Mouse (Mus musculus) erythroblast, embryonic 14.5 days (primary cell): ENCODE results near the gene Tns2. TPM values are rescaled to one million over a fixed set of nuclear protein-coding genes. Genes with fewer than 3 reads are reported as not detected.
A peak's percentile ranks its signal among the peaks of the same experiment; 100 is the strongest.
"Not testable (repeated sequence)": the region's sequence is repeated elsewhere in the genome, so short reads cannot be mapped to it uniquely, and the experiment has no call there.

Source experiments
- H3K27me3 ChIP-seq: 2 replicates; pipeline ENCODE4 v1.6.1; 2012; ENCODE audit warnings: inconsistent platforms; ENCODE audit not compliant: control insufficient read depth
- H3K36me3 ChIP-seq: 2 replicates; pipeline ENCODE4 v1.6.1; 2012; ENCODE audit warnings: mild to moderate bottlenecking, inconsistent platforms; ENCODE audit not compliant: control insufficient read depth
- H3K4me1 ChIP-seq: 2 replicates; pipeline ENCODE4 v1.6.1; 2012; ENCODE audit warnings: inconsistent platforms; ENCODE audit not compliant: control insufficient read depth
- H3K4me3 ChIP-seq: replicated peaks from 2 replicates; pipeline ENCODE3; 2012; ENCODE audit warnings: moderate library complexity, mild to moderate bottlenecking, inconsistent platforms
- H3K9me3 ChIP-seq: 2 replicates; pipeline ENCODE4 v1.6.1; 2012; ENCODE audit warnings: low read length, inconsistent platforms, mixed read lengths; ENCODE audit not compliant: control insufficient read depth
- GATA1 ChIP-seq: IDR thresholded peaks from 2 replicates; pipeline ENCODE4 v1.6.1; 2012; ENCODE audit warnings: low read length, inconsistent platforms, mixed read lengths
- TAL1 ChIP-seq: IDR thresholded peaks from 3 replicates; pipeline ENCODE4 v1.6.1; 2012; ENCODE audit warnings: low read length, inconsistent platforms, mixed read lengths
- polyA plus RNA-seq: library from polyadenylated mRNA; stranded (reverse); fragments of >175 nt; gene quantifications from 2 replicates; pipeline ENCODE4 v1.2.3, GENCODE M21; 2012

Gene Tns2
- polyA plus RNA-seq, 1 experiment: 0.04 TPM

DNA sequence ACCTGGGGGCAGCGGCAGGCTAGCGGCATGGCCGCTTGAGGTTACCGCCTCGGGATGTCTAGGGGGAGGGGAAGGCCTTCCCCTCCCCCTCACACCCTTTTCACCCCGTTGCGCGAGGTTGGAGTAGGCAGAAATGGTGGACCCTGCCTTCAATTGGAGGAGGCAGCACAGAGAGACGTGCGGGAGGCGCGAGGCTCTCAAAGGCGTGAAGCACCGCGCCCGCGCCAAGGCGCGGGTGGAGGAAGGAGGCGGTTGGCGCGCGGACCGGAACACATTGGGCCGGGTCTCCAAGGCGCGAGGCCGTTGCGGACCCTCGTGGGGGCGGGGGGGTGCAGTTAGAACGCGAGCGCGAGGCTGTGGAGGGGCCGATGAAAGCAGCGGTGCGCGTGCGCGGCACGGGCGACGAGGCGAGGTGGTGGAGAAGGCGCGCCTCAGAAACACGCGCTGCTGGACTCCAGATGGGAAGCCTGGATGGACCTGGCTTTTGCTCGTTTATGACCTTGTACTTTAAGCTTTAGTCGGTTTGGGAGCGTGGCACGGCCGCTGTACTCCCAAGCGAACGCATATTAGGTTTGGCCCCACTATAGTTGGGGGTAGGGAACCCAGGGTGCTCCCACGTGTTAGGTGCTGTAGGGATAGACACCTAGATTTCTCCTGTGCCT is 26.0 kb upstream of the Tns2 start:
- peak overlapping the region; percentile 89 for H3K4me3 ChIP-seq
- no peaks in the 10 kb centered on the region for H3K9me3 ChIP-seq
- peaks cover 64% of the 10 kb centered on the region for H3K4me1 ChIP-seq
- H3K27me3 ChIP-seq: no peaks in the 10 kb centered on the region; the same call in 1 of the 2 replicates
- no peak for TF ChIP-seq TAL1
- TF ChIP-seq GATA1: no peak
- peaks cover 16% of the 10 kb centered on the region for H3K36me3 ChIP-seq

- no peak for TF ChIP-seq TAL1
- no peak for TF ChIP-seq GATA1
- Histone ChIP-seq H3K9me3 (no peaks in the 10 kb centered on the region), H3K4me3 (peak overlapping the region; percentile 89), H3K4me1 (peaks cover 67% of the 10 kb centered on the region), H3K27me3 (no peaks in the 10 kb centered on the region), H3K36me3 (peaks cover 22% of the 10 kb centered on the region)
Observed at GRCm38 (mm10) chr15:102074876-102075585, 25.2 kb upstream of the Tns2 start.

DNA sequence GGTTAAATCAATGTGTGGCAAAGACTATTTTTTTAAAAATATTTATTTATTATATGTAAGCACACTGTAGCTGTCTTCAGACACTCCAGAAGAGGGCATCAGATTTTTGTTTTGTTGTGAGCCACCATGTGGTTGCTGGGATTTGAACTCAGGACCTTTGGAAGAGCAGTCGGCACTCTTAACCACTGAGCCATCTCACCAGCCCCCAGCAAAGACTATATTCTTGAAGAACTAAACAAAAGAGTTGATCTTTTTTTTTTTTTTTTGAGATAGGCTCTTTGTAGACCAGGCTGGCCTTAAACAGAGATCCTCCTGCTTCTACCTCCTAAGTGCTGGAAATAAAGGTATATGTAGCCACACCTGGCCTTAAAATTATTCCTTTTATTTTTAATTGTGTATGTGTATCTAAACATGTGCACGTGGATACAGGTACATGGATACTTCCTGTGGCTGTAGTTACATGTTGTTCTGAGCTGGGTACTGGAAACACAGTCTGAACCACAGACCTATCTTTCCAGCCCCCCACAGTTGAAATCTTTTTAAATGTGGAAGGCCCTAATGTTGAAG is 23.0 kb upstream of the Tns2 start:
- TF ChIP-seq GATA1 (no peak), TAL1 (no peak)
- H3K36me3 ChIP-seq: peaks cover 44% of the 10 kb centered on the region
- peaks cover 53% of the 10 kb centered on the region for H3K4me1 ChIP-seq

GRCm38 (mm10) chr15:102079221-102079620 is 21.0 kb upstream of the Tns2 start:
- Histone ChIP-seq H3K4me1 (peaks cover 42% of the 10 kb centered on the region), H3K36me3 (peaks cover 64% of the 10 kb centered on the region), H3K4me3 (no peak overlapping the region), H3K27me3 (no peaks in the 10 kb centered on the region), H3K9me3 (no peaks in the 10 kb centered on the region)
- TF ChIP-seq GATA1 (no peak), TAL1 (no peak)

More for the DNA sequence above, 23.0 kb upstream of the Tns2 start:
- Histone ChIP-seq H3K9me3 (no peaks in the 10 kb centered on the region), H3K27me3 (no peaks in the 10 kb centered on the region), H3K4me3 (no peak overlapping the region)

GRCm38 (mm10) chr15:102079924-102080323 is 20.3 kb upstream of the Tns2 start:
- not testable (repeated sequence) for H3K4me3 ChIP-seq, H3K9me3 ChIP-seq, H3K27me3 ChIP-seq
- H3K4me1 ChIP-seq: peaks cover 35% of the 10 kb centered on the region
- H3K36me3 ChIP-seq: peaks cover 71% of the 10 kb centered on the region

GRCm38 (mm10) chr15:102080429-102080828 is 19.8 kb upstream of the Tns2 start:
- Histone ChIP-seq H3K4me1 (peaks cover 30% of the 10 kb centered on the region), H3K9me3 (no peaks in the 10 kb centered on the region), H3K36me3 (peaks cover 76% of the 10 kb centered on the region), H3K27me3 (no peaks in the 10 kb centered on the region), H3K4me3 (no peak overlapping the region)
- no peak for TF ChIP-seq GATA1
- no peak for TF ChIP-seq TAL1

- no peaks in the 10 kb centered on the region for H3K9me3 ChIP-seq
- no peak overlapping the region for H3K4me3 ChIP-seq
- no peak for TF ChIP-seq TAL1
- no peak for TF ChIP-seq GATA1
- H3K4me1 ChIP-seq: peaks cover 15% of the 10 kb centered on the region
- no peaks in the 10 kb centered on the region for H3K27me3 ChIP-seq
- H3K36me3 ChIP-seq: peaks cover 93% of the 10 kb centered on the region
Observed at GRCm38 (mm10) chr15:102082148-102082547, 18.1 kb upstream of the Tns2 start.

DNA sequence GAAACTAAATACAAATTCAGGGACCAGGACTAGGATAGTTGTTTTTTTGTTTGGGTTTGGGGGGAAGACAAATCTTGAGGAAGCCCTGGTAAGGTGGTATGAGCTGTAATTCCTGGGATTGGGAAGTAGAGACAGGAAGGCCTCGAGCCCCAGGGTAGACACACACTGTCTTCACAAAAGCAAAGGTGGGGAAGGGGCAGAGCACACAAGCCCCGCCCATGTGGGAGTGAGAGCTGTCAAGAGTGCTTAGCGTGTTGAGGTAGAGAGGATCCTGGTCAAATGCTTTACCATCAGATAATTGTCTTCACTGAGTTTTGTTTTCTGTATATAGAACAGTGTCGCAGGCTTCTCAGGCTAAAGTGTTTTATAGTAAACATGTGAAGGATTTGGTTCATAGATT is 17.2 kb upstream of the Tns2 start:
- Histone ChIP-seq H3K4me1 (peaks cover 9% of the 10 kb centered on the region), H3K4me3 (no peak overlapping the region), H3K36me3 (peaks cover 96% of the 10 kb centered on the region), H3K9me3 (no peaks in the 10 kb centered on the region), H3K27me3 (no peaks in the 10 kb centered on the region)
- no peak for TF ChIP-seq TAL1

GRCm38 (mm10) chr15:102089914-102090585 is 10.2 kb upstream of the Tns2 start:
- Histone ChIP-seq H3K27me3 (no peaks in the 10 kb centered on the region), H3K4me3 (no peak overlapping the region), H3K9me3 (no peaks in the 10 kb centered on the region), H3K4me1 (no peaks in the 10 kb centered on the region), H3K36me3 (peaks cover 100% of the 10 kb centered on the region)
- TF ChIP-seq TAL1 (no peak), GATA1 (no peak)
